Mouse (Mus musculus) kidney, adult 11 months (tissue): ENCODE data around the gene Aoah.

ENCODE experiments used
- DNase-seq: peaks from one replicate; pipeline ENCODE4 v3.0.0; 2022

The Aoah gene

GRCm38 (mm10) chr13:21082686-21083085, 288.8 kb downstream of the Aoah start:
- DNase-seq: peak; percentile 11
